Mouse (Mus musculus) myocyte (in vitro differentiated cells): ENCODE measurements around the gene Arl16.
A peak's percentile ranks its signal among the peaks of the same experiment; 100 is the strongest.

Source experiments
- CEBPB ChIP-seq: IDR thresholded peaks from 2 replicates; pipeline ENCODE4 v1.6.1; 2011; ENCODE audit warnings: mild to moderate bottlenecking, moderate library complexity; ENCODE audit not compliant: poor library complexity, insufficient read depth, severe bottlenecking
- E2F4 ChIP-seq: IDR thresholded peaks from one replicate; pipeline ENCODE4 v1.6.1; 2011; ENCODE audit warnings: mild to moderate bottlenecking, control low read depth, moderate library complexity; ENCODE audit not compliant: insufficient read depth
- MAX ChIP-seq: IDR thresholded peaks from one replicate; pipeline ENCODE4 v1.6.1; 2011; ENCODE audit warnings: low read depth, mild to moderate bottlenecking, control low read depth
- MYOD1 ChIP-seq, 3 experiments: IDR thresholded peaks; one replicate each; pipeline ENCODE4 v1.6.1; 2011; ENCODE audit warnings: control low read depth in 2 of 3, low read depth in 2 of 3, mild to moderate bottlenecking in 2 of 3, moderate library complexity in 1 of 3; ENCODE audit not compliant: insufficient read length in 2 of 3, control insufficient read depth in 1 of 3
- POLR2A ChIP-seq: IDR thresholded peaks from one replicate; pipeline ENCODE4 v1.6.1; 2011; ENCODE audit warnings: low read depth, mild to moderate bottlenecking, control low read depth, moderate library complexity; ENCODE audit not compliant: insufficient read length
- POLR2AphosphoS2 ChIP-seq: IDR thresholded peaks from one replicate; pipeline ENCODE4 v1.6.1; 2011; ENCODE audit warnings: low read depth, control low read depth; ENCODE audit not compliant: insufficient read length
- SRF ChIP-seq: IDR thresholded peaks from one replicate; pipeline ENCODE4 v1.6.1; 2011; ENCODE audit warnings: low read depth; ENCODE audit not compliant: control insufficient read depth, insufficient read length

DNA sequence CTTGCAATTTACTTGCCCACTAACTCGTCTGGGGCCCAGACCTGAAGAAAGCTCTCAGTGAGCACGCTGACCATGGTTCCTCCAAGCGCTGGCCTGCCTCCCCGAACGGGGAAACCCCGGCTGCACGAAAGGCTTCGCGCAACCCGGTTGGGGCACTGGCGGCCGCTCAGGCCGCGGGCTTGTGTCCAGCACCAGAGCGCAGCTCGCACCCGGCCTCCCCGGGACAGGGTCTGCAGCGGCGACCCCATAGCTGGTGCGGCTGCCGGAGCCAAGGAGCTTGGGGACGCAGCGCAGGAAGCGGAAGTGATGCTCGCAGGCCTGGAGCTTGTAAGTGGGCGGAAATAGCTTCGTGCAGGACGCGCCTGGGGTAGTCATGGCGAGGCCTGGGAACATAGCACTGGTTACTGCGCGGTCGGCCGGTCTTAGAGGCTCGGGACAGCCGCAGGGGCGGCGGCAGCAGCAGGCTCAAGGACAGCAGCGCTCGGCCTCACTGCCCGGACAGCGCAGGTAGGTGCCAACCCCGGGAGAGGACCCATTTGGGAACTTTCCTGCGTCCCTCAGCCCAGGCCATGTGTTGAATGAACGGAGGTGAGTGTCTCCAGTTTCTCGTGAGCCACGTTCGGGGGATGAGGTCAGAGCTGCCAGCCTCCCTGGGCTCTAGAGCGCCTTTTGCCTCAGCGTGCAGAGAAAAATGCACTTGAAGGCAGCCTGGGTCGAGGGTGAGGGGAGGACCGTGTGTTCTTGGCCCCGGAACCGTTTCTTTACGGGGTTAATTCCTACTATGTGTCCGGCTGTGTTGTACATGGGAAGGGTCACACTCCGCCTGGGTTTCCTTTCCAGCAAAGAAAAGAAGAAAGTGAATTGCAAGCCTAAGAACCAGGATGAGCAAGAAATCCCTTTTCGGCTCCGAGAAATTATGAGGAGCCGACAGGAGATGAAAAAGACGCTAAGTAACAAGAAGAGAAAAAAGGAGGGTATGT lies 9.3 kb downstream of the Arl16 start, which contains the start of the genes Oxld1 and Ccdc137:
- TF ChIP-seq E2F4 (no peak), POLR2A (peak; percentile 87), POLR2AphosphoS2 (peak; percentile 87), SRF (no peak), MYOD1 (IDR thresholded peaks at IDR 0.05; ENCODE audit: control insufficient read depth in 1 of 3, insufficient read length in 2 of 3, low read depth in 2 of 3) (no peak), MAX (no peak), CEBPB (no peak)
